Mouse (Mus musculus) ES-E14 (cell line): ENCODE data around the gene Krt18. TPM values are rescaled to one million over a fixed set of nuclear protein-coding genes. Genes with fewer than 3 reads are reported as not detected.

Experiments used
- DNase-seq: peaks from one replicate; pipeline ENCODE4 v3.0.0-alpha.2; 2013; ENCODE audit warnings: low read depth, low spot score
- H3K27ac ChIP-seq: 2 replicates; pipeline ENCODE4 v1.5.1; 2012; ENCODE audit warnings: low read depth, mild to moderate bottlenecking, low read length, moderate library complexity, mixed read lengths; ENCODE audit not compliant: poor library complexity, insufficient read depth, severe bottlenecking
- H3K36me3 ChIP-seq: 2 replicates; pipeline ENCODE4 v1.6.1; 2012; ENCODE audit warnings: mild to moderate bottlenecking, low read length, moderate library complexity, mixed read lengths; ENCODE audit not compliant: control insufficient read depth, poor library complexity, insufficient read depth, severe bottlenecking
- H3K4me1 ChIP-seq, 2 experiments: fragments of 150-350 bp in 1 of 2; sonication (generic) in 1 of 2; 2 replicates each; pipeline ENCODE4 v1.6.1; 2012; ENCODE audit warnings: low read length in 2 of 2, mild to moderate bottlenecking in 1 of 2, mixed read lengths in 1 of 2; ENCODE audit not compliant: control insufficient read depth in 2 of 2, insufficient read depth in 2 of 2, poor library complexity in 1 of 2
- H3K4me3 ChIP-seq, 2 experiments: fragments of 150-350 bp in 1 of 2; sonication (generic) in 1 of 2; 2 replicates each; pipeline ENCODE4 v1.5.1; 2012; ENCODE audit warnings: low read length in 2 of 2, low read depth in 1 of 2, mild to moderate bottlenecking in 1 of 2, mixed read lengths in 1 of 2; ENCODE audit not compliant: insufficient read depth in 1 of 2, poor library complexity in 1 of 2, severe bottlenecking in 1 of 2
- H3K9ac ChIP-seq: 2 replicates; pipeline ENCODE4 v1.6.1; 2012; ENCODE audit warnings: low read depth, mild to moderate bottlenecking, low read length, mixed read lengths; ENCODE audit not compliant: poor library complexity, insufficient read depth, severe bottlenecking
- H3K9me3 ChIP-seq: fragments of 150-350 bp; sonication (generic); 2 replicates; pipeline ENCODE4 v1.6.1; 2012; ENCODE audit warnings: low read depth, mild to moderate bottlenecking, low read length; ENCODE audit not compliant: control insufficient read depth, insufficient read depth
- CHD2 ChIP-seq: IDR thresholded peaks from 2 replicates; pipeline ENCODE4 v1.6.1; 2014; ENCODE audit warnings: mild to moderate bottlenecking, low read depth, low read length, inconsistent platforms
- HCFC1 ChIP-seq: IDR thresholded peaks from 2 replicates; pipeline ENCODE4 v1.6.1; 2012; ENCODE audit warnings: low read length, inconsistent platforms, borderline replicate concordance; ENCODE audit not compliant: insufficient read depth
- MAFK ChIP-seq: IDR thresholded peaks from 2 replicates; pipeline ENCODE4 v1.6.1; 2014; ENCODE audit warnings: mild to moderate bottlenecking, low read depth, low read length, inconsistent platforms; ENCODE audit not compliant: insufficient read depth
- ZC3H11A ChIP-seq: IDR thresholded peaks from 2 replicates; pipeline ENCODE4 v1.6.1; 2012; ENCODE audit warnings: low read depth, mild to moderate bottlenecking, inconsistent platforms, low read length, borderline replicate concordance
- ZNF384 ChIP-seq: IDR thresholded peaks from 2 replicates; pipeline ENCODE4 v1.6.1; 2012; ENCODE audit warnings: low read depth, low read length, inconsistent platforms
- in situ Hi-C, 2 experiments: fragments of 600-800 bp; cut with MboI; formaldehyde crosslinking; loops; one replicate each; pipeline ENCODE4 v1.15.1; 2025; ENCODE audit warnings: low sequenced_read_pairs in 2 of 2, inconsistent platforms in 1 of 2; ENCODE audit not compliant: unreplicated experiment in 2 of 2
- total RNA-seq: library from RNA; depleted of rRNA; stranded (reverse); fragments of 300-350 nt; gene quantifications from 2 replicates; pipeline ENCODE4 v1.2.3, GENCODE M21; 2012

Gene Krt18
- total RNA-seq, 1 experiment: 382 TPM

GRCm38 (mm10) chr15:102006317-102006716, 21.7 kb upstream of the Krt18 start:
- peaks cover 0 to 29% of the 10 kb centered on the region in 2 experiments; a peak in 2 of 4 replicates for H3K4me1 ChIP-seq
- no peak overlapping the region for H3K27ac ChIP-seq
- TF ChIP-seq HCFC1: no peak
- no peak for TF ChIP-seq ZNF384
- no peak for TF ChIP-seq ZC3H11A
- TF ChIP-seq CHD2: no peak
- no peak for TF ChIP-seq MAFK
- H3K36me3 ChIP-seq: no peaks in the 10 kb centered on the region
- no peak for DNase-seq
- in situ Hi-C loops: loop anchor here in 1 of 2 experiments (25.0 kb wide), 1 partner anchor 931 kb away; the partner anchor contains the start of gene Hoxc12
- no peaks in the 10 kb centered on the region for H3K9me3 ChIP-seq
- no peak overlapping the region for H3K4me3 ChIP-seq
- H3K9ac ChIP-seq: no peak overlapping the region

- in situ Hi-C loops: loop anchor here in 1 of 2 experiments (25.0 kb wide), 1 partner anchor 930 kb away; the partner anchor contains the start of gene Hoxc12
- H3K36me3 ChIP-seq: no peaks in the 10 kb centered on the region
- peaks cover 0 to 28% of the 10 kb centered on the region in 2 experiments; a peak in 2 of 4 replicates for H3K4me1 ChIP-seq
- TF ChIP-seq HCFC1 (no peak), MAFK (no peak), ZC3H11A (no peak)
- no peak overlapping the region for H3K4me3 ChIP-seq
- no peak for DNase-seq
- no peak overlapping the region for H3K27ac ChIP-seq
- H3K9ac ChIP-seq: no peak overlapping the region
- H3K9me3 ChIP-seq: no peaks in the 10 kb centered on the region
Measured at GRCm38 (mm10) chr15:102007097-102008069, 20.6 kb upstream of the Krt18 start.

GRCm38 (mm10) chr15:102010569-102011245, 17.3 kb upstream of the Krt18 start:
- no peaks in the 10 kb centered on the region for H3K36me3 ChIP-seq
- H3K27ac ChIP-seq: no peak overlapping the region
- in situ Hi-C loops: loop anchor here in 1 of 2 experiments (25.0 kb wide), 1 partner anchor 927 kb away; the partner anchor contains the start of gene Hoxc12
- H3K4me3 ChIP-seq: no peak overlapping the region
- no peak overlapping the region for H3K9ac ChIP-seq
- no peaks in the 10 kb centered on the region for H3K9me3 ChIP-seq
- peaks cover 0 to 27% of the 10 kb centered on the region in 2 experiments; a peak in 3 of 4 replicates for H3K4me1 ChIP-seq
- no peak for TF ChIP-seq HCFC1
- TF ChIP-seq MAFK: no peak
- TF ChIP-seq CHD2: no peak
- TF ChIP-seq ZC3H11A: no peak
- no peak for TF ChIP-seq ZNF384
- DNase-seq: no peak

GRCm38 (mm10) chr15:102012260-102012765, 15.7 kb upstream of the Krt18 start:
- H3K27ac ChIP-seq: no peak overlapping the region
- H3K4me3 ChIP-seq: no peak overlapping the region
- no peak for DNase-seq
- peaks cover 0 to 33% of the 10 kb centered on the region in 2 experiments; a peak in 3 of 4 replicates for H3K4me1 ChIP-seq
- in situ Hi-C loops: loop anchor here in 1 of 2 experiments (25.0 kb wide), 1 partner anchor 925 kb away; the partner anchor contains the start of gene Hoxc12
- H3K36me3 ChIP-seq: no peaks in the 10 kb centered on the region
- no peak overlapping the region for H3K9ac ChIP-seq
- no peaks in the 10 kb centered on the region for H3K9me3 ChIP-seq
- TF ChIP-seq CHD2 (no peak), MAFK (no peak), ZNF384 (no peak), ZC3H11A (no peak), HCFC1 (no peak)
